Mouse (Mus musculus): ENCODE data around the gene Atxn1.

Gene Atxn1

DNA sequence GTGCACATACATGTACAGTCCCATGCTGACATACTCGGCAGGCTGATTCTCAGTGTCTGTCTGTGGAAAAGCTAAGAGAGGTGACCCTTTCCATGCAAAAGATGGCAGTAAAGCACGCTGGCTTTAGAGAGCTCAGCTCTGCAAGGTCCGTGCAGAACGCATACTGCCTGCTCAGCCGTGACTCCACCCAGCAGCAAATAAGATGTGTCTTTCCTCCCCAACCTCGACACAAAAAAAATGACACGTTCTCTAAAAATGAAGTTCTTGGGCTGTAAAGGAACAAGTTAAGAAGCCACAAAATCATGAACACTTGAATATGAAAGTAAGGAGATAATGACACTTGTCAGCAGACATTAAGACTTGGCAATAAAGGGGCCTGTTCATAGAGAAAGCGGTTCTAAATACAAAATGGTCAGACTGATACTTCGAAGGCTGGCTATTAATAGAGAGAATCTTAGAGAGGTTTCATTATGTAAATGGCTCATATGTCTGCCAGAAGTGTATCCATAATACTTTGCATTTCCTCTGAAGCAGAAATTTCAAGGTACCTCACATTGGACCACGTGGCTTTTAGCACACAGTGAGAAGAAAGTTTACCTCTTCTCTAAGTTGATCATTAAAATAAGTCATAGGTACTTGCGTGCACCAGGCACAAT, 132.0 kb downstream of the Atxn1 start:
- no peak for DNase-seq (ENCODE audit: low read depth)

DNA sequence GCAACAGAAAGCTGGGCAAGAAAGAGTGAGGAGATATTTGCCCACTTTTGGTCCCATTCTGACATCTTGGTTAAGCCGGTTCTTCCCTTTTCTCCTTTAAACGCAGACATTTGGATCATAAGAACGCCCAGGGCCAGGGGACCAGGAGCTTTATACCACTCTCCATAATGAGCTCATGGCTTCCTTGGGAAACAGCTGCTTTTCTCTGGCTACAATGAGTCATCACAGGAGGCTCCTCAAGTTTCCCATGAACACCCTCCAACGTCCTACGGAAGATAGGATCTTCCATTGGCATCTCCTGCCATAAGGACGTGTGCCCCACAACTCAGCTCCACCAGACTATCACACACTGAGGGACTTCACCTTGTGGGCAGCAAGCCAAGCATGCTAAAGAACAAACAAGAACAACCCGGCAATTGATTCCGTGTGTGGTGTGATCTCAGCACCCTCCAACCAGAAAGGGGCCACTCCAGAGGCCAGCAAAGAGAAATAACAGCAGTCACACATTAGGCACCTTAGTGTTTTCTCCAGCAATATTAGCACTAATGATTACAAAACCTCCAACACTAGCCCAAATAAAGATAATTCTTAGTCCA, 135.4 kb downstream of the Atxn1 start:
- DNase-seq (ENCODE audit: low read depth), result no peak

- DNase-seq (ENCODE audit: low read depth), result no peak
These were observed 136.8 kb downstream of the Atxn1 start for GRCm38 (mm10) chr13:45828035-45828434.

GRCm38 (mm10) chr13:45827619-45828018, 137.2 kb downstream of the Atxn1 start:
- DNase-seq (ENCODE audit: low read depth), result peak; percentile 37

DNA sequence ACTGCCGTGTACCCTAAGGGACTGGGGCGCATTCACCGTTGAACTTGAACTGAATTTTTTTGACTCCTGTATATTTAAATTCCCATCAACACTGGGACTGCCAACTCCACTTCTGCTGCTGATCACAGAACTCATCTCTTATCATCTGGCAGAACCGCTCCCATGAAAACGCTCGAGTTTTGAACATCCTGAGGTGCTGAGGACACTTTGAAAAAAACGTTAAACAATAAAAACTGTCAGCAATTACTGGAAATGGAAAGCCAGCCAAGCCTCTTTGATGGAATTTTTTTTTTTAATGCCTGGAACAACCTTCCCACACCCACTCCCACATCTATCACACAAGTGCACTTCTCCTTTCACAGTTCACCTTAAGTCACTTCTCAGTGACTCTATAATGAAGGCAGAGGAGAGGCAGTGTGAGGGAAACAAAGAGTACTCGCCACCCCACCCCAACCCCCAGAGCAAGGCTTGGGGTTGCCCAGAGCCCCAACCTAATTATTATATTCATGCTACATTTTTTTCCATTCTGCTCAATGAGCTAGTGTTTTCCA, 137.7 kb downstream of the Atxn1 start:
- DNase-seq (ENCODE audit: low read depth), result no peak

- DNase-seq (ENCODE audit: low read depth), result no peak
These were observed 142.3 kb downstream of the Atxn1 start for GRCm38 (mm10) chr13:45822491-45822829.

GRCm38 (mm10) chr13:45821764-45822490, 142.9 kb downstream of the Atxn1 start:
- DNase-seq (ENCODE audit: low read depth), result no peak

- DNase-seq (ENCODE audit: low read depth), result no peak
These were observed 144.2 kb downstream of the Atxn1 start for GRCm38 (mm10) chr13:45820473-45821230.

- DNase-seq (ENCODE audit: low read depth), result no peak
These were observed 148.1 kb downstream of the Atxn1 start for GRCm38 (mm10) chr13:45816670-45817069.

- no peak for DNase-seq (ENCODE audit: low read depth)
These were observed 154.9 kb downstream of the Atxn1 start for GRCm38 (mm10) chr13:45809777-45810410.

GRCm38 (mm10) chr13:45807593-45808043, 157.2 kb downstream of the Atxn1 start:
- DNase-seq (ENCODE audit: low read depth), result peak; percentile 20

- no peak for DNase-seq (ENCODE audit: low read depth)
These were observed 157.9 kb downstream of the Atxn1 start for GRCm38 (mm10) chr13:45806600-45807525.

- DNase-seq (ENCODE audit: low read depth), result no peak
These were observed 158.8 kb downstream of the Atxn1 start for GRCm38 (mm10) chr13:45805915-45806599.

- DNase-seq (ENCODE audit: low read depth), result peak; percentile 49
These were observed 162.0 kb downstream of the Atxn1 start for GRCm38 (mm10) chr13:45802620-45803410.

GRCm38 (mm10) chr13:45798248-45798647, 166.6 kb downstream of the Atxn1 start:
- DNase-seq (ENCODE audit: low read depth), result no peak

DNA sequence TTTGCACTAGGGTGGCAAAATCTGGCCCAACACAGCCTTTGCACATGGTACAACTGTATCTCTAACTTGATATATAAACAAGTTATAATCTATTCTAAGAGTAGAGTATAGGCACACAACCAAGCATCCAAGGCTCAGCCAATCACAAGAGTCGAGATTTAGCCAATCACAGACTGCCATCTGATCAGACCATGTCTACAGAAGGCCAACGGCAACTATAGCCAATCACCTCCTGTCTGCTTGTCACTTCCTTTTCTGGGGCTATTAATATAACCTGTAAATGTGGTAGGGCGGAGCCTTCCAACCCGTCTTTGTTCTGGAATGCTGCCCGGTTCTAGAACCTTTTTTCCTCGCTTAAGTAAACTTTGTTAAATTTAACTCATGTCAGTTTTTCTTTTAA, 167.1 kb downstream of the Atxn1 start:
- peak; percentile 72 for DNase-seq (ENCODE audit: low read depth)

DNA sequence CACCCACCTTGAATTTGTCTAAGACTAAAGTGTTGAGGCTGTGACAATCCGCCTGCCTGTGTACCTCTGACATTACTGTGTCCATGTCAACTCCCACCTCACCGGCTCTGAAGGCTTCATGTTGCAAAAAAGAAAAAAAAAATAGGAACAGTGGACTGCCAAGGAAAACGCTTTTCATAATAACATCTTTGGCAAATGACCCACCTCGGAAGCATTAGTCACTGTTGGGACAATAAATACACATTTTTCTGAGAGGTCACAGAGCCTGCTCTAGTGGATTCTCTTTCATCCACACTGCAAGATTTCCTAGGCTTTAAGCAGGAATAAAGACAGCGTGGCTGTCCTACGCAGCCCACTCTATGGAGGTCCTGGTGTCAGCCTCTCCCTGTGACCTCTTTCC, 168.5 kb downstream of the Atxn1 start:
- DNase-seq (ENCODE audit: low read depth), result no peak

DNA sequence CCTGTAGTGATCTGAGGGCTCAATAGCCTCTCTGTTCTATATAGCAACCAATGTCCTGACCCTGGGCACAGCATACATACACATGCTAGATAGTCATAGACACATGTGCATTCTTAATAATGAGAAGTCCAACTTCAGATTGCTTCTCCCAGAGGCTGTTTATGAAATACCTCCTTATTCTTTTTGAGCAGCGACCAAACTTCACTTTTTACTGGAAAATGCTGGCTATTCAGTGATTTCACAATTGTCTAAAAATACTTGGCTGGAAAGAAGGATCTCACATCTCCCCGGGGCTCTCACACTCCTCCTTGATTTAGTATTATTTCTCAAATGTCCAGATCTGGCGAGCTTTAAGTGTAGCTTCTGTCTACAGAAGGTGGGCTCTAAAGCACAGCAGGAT, 171.0 kb downstream of the Atxn1 start:
- no peak for DNase-seq (ENCODE audit: low read depth)

GRCm38 (mm10) chr13:45786409-45786808, 178.4 kb downstream of the Atxn1 start:
- DNase-seq (ENCODE audit: low read depth), result peak; percentile 44

Data from 416B (cell line).